Mouse (Mus musculus) stomach, postnatal 0 days (tissue): ENCODE measurements around the gene Muc20.

Source experiments
- CTCF ChIP-seq: IDR thresholded peaks from 2 replicates; pipeline ENCODE4 v1.5.1; 2016; ENCODE audit warnings: antibody characterized with exemption, low read depth, mild to moderate bottlenecking, moderate library complexity
- EP300 ChIP-seq: optimal IDR thresholded peaks from 2 replicates; pipeline ENCODE3; 2016; ENCODE audit warnings: antibody characterized with exemption

DNA sequence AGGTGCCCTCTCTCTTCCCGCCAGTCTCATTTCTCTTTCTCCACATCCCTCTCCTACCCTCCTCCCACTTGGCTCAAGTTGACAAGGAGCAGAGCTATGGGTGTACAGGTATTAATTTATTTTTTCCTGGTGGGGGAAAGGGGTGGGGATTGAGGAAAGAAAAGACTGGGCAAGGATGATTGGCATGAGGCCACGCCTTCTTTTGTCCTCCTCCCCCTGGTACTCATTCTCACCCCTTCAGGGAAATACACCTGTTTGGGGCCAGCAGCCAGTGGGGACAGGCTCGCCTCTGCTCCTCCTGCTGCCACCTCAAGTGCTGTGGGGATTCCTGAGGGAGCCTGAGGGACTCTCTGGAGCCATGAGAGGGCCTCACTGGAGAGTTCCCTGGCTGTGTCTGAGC is 61.2 kb downstream of the Muc20 start:
- no peak for TF ChIP-seq CTCF
- TF ChIP-seq EP300 = no peak
